Mouse (Mus musculus) CH12.LX (cell line): ENCODE results near the gene Tubgcp6. TPM values are rescaled to one million over a fixed set of nuclear protein-coding genes. Genes with fewer than 3 reads are reported as not detected.

ENCODE experiments used
- DNase-seq: peaks from one replicate; pipeline ENCODE4 v3.0.0-alpha.2; 2013; ENCODE audit errors: extremely low read depth
- H3K27ac ChIP-seq: 2 replicates; pipeline ENCODE4 v1.5.1; 2012; ENCODE audit warnings: low read depth, mild to moderate bottlenecking, control low read depth, moderate library complexity; ENCODE audit not compliant: insufficient read depth
- H3K27me3 ChIP-seq: replicated peaks from 2 replicates; pipeline ENCODE3; 2012; ENCODE audit warnings: inconsistent platforms
- H3K36me3 ChIP-seq, 2 experiments: replicated peaks in 1 of 2; 2 replicates each; pipeline versions ENCODE3 to v1.6.1; 2012; ENCODE audit warnings: inconsistent platforms in 1 of 2, low read length in 1 of 2, mild to moderate bottlenecking in 1 of 2, mixed read lengths in 1 of 2, moderate library complexity in 1 of 2; ENCODE audit not compliant: control insufficient read depth in 1 of 2, insufficient read depth in 1 of 2
- H3K4me1 ChIP-seq, 2 experiments: 2 replicates each; pipeline ENCODE4 v1.6.1; 2012; ENCODE audit warnings: inconsistent platforms in 1 of 2, moderate library complexity in 1 of 2; ENCODE audit not compliant: insufficient read depth in 2 of 2, control insufficient read depth in 1 of 2
- H3K4me2 ChIP-seq: 2 replicates; pipeline ENCODE4 v1.6.1; 2012; ENCODE audit warnings: low read depth, mild to moderate bottlenecking, control low read depth; ENCODE audit not compliant: poor library complexity, insufficient read depth, severe bottlenecking
- H3K4me3 ChIP-seq, 3 experiments: fragments of 150-350 bp in 1 of 3; sonication (generic) in 1 of 3; replicated peaks in 1 of 3; 2 replicates each; pipeline versions ENCODE3 to v1.5.1; 2011 to 2012; ENCODE audit warnings: low read depth in 2 of 3, low read length in 2 of 3, mild to moderate bottlenecking in 2 of 3, moderate library complexity in 2 of 3, control low read depth in 1 of 3, improper control_type of control experiment in 1 of 3, inconsistent platforms in 1 of 3, mixed read lengths in 1 of 3; ENCODE audit not compliant: poor library complexity in 1 of 3
- H3K79me2 ChIP-seq: replicated peaks from 2 replicates; pipeline ENCODE4 v1.6.1; 2012; ENCODE audit warnings: mild to moderate bottlenecking, moderate library complexity; ENCODE audit not compliant: control insufficient read depth, poor library complexity, insufficient read depth, severe bottlenecking; ENCODE audit errors: extremely low read depth
- H3K9ac ChIP-seq: 2 replicates; pipeline ENCODE4 v1.6.1; 2012; ENCODE audit warnings: low read depth, mild to moderate bottlenecking, control low read depth, moderate library complexity; ENCODE audit not compliant: insufficient read depth
- H3K9me3 ChIP-seq: replicated peaks from 2 replicates; pipeline ENCODE3; 2012; ENCODE audit warnings: low read length, inconsistent platforms, mixed read lengths
- CHD2 ChIP-seq: IDR thresholded peaks from 2 replicates; pipeline ENCODE4 v1.6.1; 2011; ENCODE audit warnings: low read length, improper control_type of control experiment
- E2F4 ChIP-seq: IDR thresholded peaks from 2 replicates; pipeline ENCODE4 v1.6.1; 2011; ENCODE audit warnings: low read depth, low read length, improper control_type of control experiment; ENCODE audit not compliant: insufficient replicate concordance
- EP300 ChIP-seq: IDR thresholded peaks from 2 replicates; pipeline ENCODE4 v1.6.1; 2011; ENCODE audit warnings: low read length, improper control_type of control experiment
- ETS1 ChIP-seq: conservative IDR thresholded peaks from 2 replicates; pipeline ENCODE4 v1.6.1; 2012; ENCODE audit warnings: low read depth, mild to moderate bottlenecking, inconsistent platforms, low read length, improper control_type of control experiment, moderate library complexity
- GABPA ChIP-seq: IDR thresholded peaks from 2 replicates; pipeline ENCODE4 v1.6.1; 2012; ENCODE audit warnings: low read depth, low read length, improper control_type of control experiment, inconsistent platforms; ENCODE audit not compliant: insufficient replicate concordance
- HCFC1 ChIP-seq: IDR thresholded peaks from 2 replicates; pipeline ENCODE4 v1.6.1; 2012; ENCODE audit warnings: low read depth, mild to moderate bottlenecking, inconsistent platforms, low read length, improper control_type of control experiment
- IRF4 ChIP-seq: IDR thresholded peaks from 2 replicates; pipeline ENCODE4 v1.6.1; 2014; ENCODE audit warnings: low read depth, mild to moderate bottlenecking, inconsistent platforms, low read length, improper control_type of control experiment
- JUN ChIP-seq: IDR thresholded peaks from 2 replicates; pipeline ENCODE4 v1.6.1; 2011; ENCODE audit warnings: low read depth, mild to moderate bottlenecking, low read length, improper control_type of control experiment, moderate library complexity; ENCODE audit not compliant: insufficient read depth
- JUND ChIP-seq: conservative IDR thresholded peaks from 2 replicates; pipeline ENCODE4 v1.6.1; 2011; ENCODE audit warnings: low read depth, low read length, improper control_type of control experiment
- KAT2A ChIP-seq: IDR thresholded peaks from 2 replicates; pipeline ENCODE4 v1.6.1; 2012; ENCODE audit warnings: low read length, improper control_type of control experiment, inconsistent platforms; ENCODE audit not compliant: insufficient replicate concordance
- MAFK ChIP-seq: IDR thresholded peaks from 2 replicates; pipeline ENCODE4 v1.6.1; 2011; ENCODE audit warnings: low read length, improper control_type of control experiment; ENCODE audit not compliant: insufficient replicate concordance
- MAZ ChIP-seq: IDR thresholded peaks from 2 replicates; pipeline ENCODE4 v1.6.1; 2012; ENCODE audit warnings: low read depth, mild to moderate bottlenecking, inconsistent platforms, low read length, improper control_type of control experiment, moderate library complexity
- MEF2A ChIP-seq: IDR thresholded peaks from 2 replicates; pipeline ENCODE4 v1.6.1; 2014; ENCODE audit warnings: low read depth, mild to moderate bottlenecking, inconsistent platforms, low read length, improper control_type of control experiment, borderline replicate concordance
- MXI1 ChIP-seq: IDR thresholded peaks from 2 replicates; pipeline ENCODE4 v1.6.1; 2011; ENCODE audit warnings: mild to moderate bottlenecking, low read depth, low read length, improper control_type of control experiment
- MYC ChIP-seq: IDR thresholded peaks from 2 replicates; pipeline ENCODE4 v1.6.1; 2011; ENCODE audit warnings: low read depth, mild to moderate bottlenecking, improper control_type of control experiment, low read length
- NELFE ChIP-seq: IDR thresholded peaks from 2 replicates; pipeline ENCODE4 v1.6.1; 2011; ENCODE audit warnings: low read depth, low read length, improper control_type of control experiment
- POLR2A ChIP-seq: IDR thresholded peaks from 2 replicates; pipeline ENCODE4 v1.6.1; 2011; ENCODE audit warnings: low read depth, mild to moderate bottlenecking, improper control_type of control experiment, low read length
- POLR2AphosphoS2 ChIP-seq: IDR thresholded peaks from 2 replicates; pipeline ENCODE4 v1.6.1; 2011; ENCODE audit warnings: low read depth, low read length, improper control_type of control experiment
- RCOR1 ChIP-seq: conservative IDR thresholded peaks from 2 replicates; pipeline ENCODE4 v1.6.1; 2012; ENCODE audit warnings: low read depth, mild to moderate bottlenecking, inconsistent platforms, low read length, improper control_type of control experiment
- SIN3A ChIP-seq: IDR thresholded peaks from 2 replicates; pipeline ENCODE4 v1.6.1; 2012; ENCODE audit warnings: low read length, improper control_type of control experiment, inconsistent platforms
- TBP ChIP-seq: conservative IDR thresholded peaks from 2 replicates; pipeline ENCODE4 v1.6.1; 2011; ENCODE audit warnings: low read depth, low read length, improper control_type of control experiment
- UBTF ChIP-seq: IDR thresholded peaks from 2 replicates; pipeline ENCODE4 v1.6.1; 2012; ENCODE audit warnings: low read depth, mild to moderate bottlenecking, inconsistent platforms, low read length, improper control_type of control experiment, moderate library complexity
- USF1 ChIP-seq: IDR thresholded peaks from 2 replicates; pipeline ENCODE4 v1.6.1; 2014; ENCODE audit warnings: low read depth, mild to moderate bottlenecking, inconsistent platforms, low read length, improper control_type of control experiment
- ZC3H11A ChIP-seq: IDR thresholded peaks from 2 replicates; pipeline ENCODE4 v1.6.1; 2012; ENCODE audit warnings: low read depth, mild to moderate bottlenecking, inconsistent platforms, low read length, improper control_type of control experiment
- ZMIZ1 ChIP-seq: IDR thresholded peaks from 2 replicates; pipeline ENCODE4 v1.6.1; 2012; ENCODE audit warnings: low read depth, mild to moderate bottlenecking, inconsistent platforms, low read length, improper control_type of control experiment
- dilution Hi-C: fragments of 300-500 bp; cut with MboI; formaldehyde crosslinking; loops from 2 replicates; pipeline ENCODE4 v1.14.3; 2020; ENCODE audit warnings: low sequenced_read_pairs; ENCODE audit not compliant: extremely low pct_unique_long_range_greater_than_20kb, extremely low pct_ligation_motif_present
- in situ Hi-C: fragments of 300-500 bp; cut with MboI; formaldehyde crosslinking; loops from 3 replicates; pipeline ENCODE4 v1.14.3; 2019; ENCODE audit warnings: low sequenced_read_pairs, low pct_ligation_motif_present, low pct_unique_long_range_greater_than_20kb, mixed read lengths
- polyA plus RNA-seq: library from polyadenylated mRNA; unstranded; fragments of >175 nt; gene quantifications from 2 replicates; pipeline ENCODE4 v1.2.1, GENCODE M21; 2012; ENCODE audit warnings: low read depth; ENCODE audit not compliant: insufficient read length
- total RNA-seq, 2 experiments: library from RNA; depleted of rRNA; stranded (reverse); fragments of 300-350 nt in 1 of 2; fragments of >200 nt in 1 of 2; gene quantifications; 2 replicates each; pipeline ENCODE4 v1.2.3; 2012 to 2014

The Tubgcp6 gene
- total and polyA plus RNA-seq, 3 experiments = 12.7 to 17.0 (median 13.3) TPM

GRCm38 (mm10) chr15:89131316-89131715 lies 8.4 kb upstream of the Tubgcp6 start (continued):
- TF ChIP-seq MAZ = 0 out of 2 replicates have a peak, but pooled peaks have one; percentile 66
- no peak for TF ChIP-seq ZMIZ1
- peak; percentile 90 for TF ChIP-seq RCOR1
- peak; percentile 97 for TF ChIP-seq MAFK
- peak; percentile 93 for TF ChIP-seq EP300
- TF ChIP-seq MYC = peak; percentile 63
- TF ChIP-seq ZC3H11A = no peak
- 0 out of 2 replicates have a peak, but pooled peaks have one; percentile 19 for TF ChIP-seq KAT2A
- TF ChIP-seq ETS1 = peak; percentile 79
- peak; percentile 82; the same call in 1 of the 2 replicates for TF ChIP-seq MEF2A
- TF ChIP-seq E2F4 = peak; percentile 23; the same call in 1 of the 2 replicates
- no peak for TF ChIP-seq TBP
- no peak for TF ChIP-seq GABPA
- TF ChIP-seq UBTF = no peak
- no peak for TF ChIP-seq CHD2
- no peak for TF ChIP-seq USF1
- TF ChIP-seq MXI1 = peak; percentile 59
- TF ChIP-seq NELFE = no peak
- no peak for TF ChIP-seq POLR2A
- peak; percentile 97 for TF ChIP-seq IRF4
- TF ChIP-seq JUND = peak; percentile 41; the same call in 1 of the 2 replicates
- peak; percentile 19; the same call in 1 of the 2 replicates for TF ChIP-seq HCFC1

- no peak for DNase-seq
- dilution Hi-C loops = no loop called here
These were observed 7.3 kb upstream of the Tubgcp6 start for GRCm38 (mm10) chr15:89130245-89130644.

More at GRCm38 (mm10) chr15:89130245-89130644, 7.3 kb upstream of the Tubgcp6 start:
- Histone ChIP-seq H3K9ac (no peak overlapping the region), H3K9me3 (no peaks in the 10 kb centered on the region), H3K4me3 (no peak overlapping the region), H3K4me1 (peaks cover 21 to 56% of the 10 kb centered on the region in 2 experiments), H3K79me2 (no peaks in the 10 kb centered on the region), H3K27me3 (peaks cover 38% of the 10 kb centered on the region), H3K27ac (no peak overlapping the region), H3K36me3 (peaks cover 2 to 18% of the 10 kb centered on the region in 2 experiments), H3K4me2 (no peak overlapping the region)
- in situ Hi-C loops = no loop called here
- no peak for TF ChIP-seq SIN3A
- no peak for TF ChIP-seq POLR2AphosphoS2
- no peak for TF ChIP-seq JUN
